Mouse (Mus musculus): ENCODE results near the gene Hba-a2. TPM values are rescaled to one million over a fixed set of nuclear protein-coding genes. Genes with fewer than 3 reads are reported as not detected.

The Hba-a2 gene
- polyA plus RNA-seq, 1 experiment from 2014 or later = 5,155 TPM

GRCm38 (mm10) chr11:32320507-32321195 lies 24.4 kb downstream of the Hba-a2 start:
- WGBS = 61% methylated on average over 11 of the region's 11 CpGs
- H3K27ac ChIP-seq (replicated peaks; ENCODE audit: low read depth, low read length) = no peak overlapping the region

GRCm38 (mm10) chr11:32321196-32321565 lies 24.9 kb downstream of the Hba-a2 start:
- DNase-seq (peak; percentile 61), ATAC-seq (ENCODE audit: low FRiP score, low TSS enrichment) (no peak)
- H3K4me3 ChIP-seq (replicated peaks; ENCODE audit: low read depth, low read length) = no peak overlapping the region
- no peak overlapping the region for H3K9ac ChIP-seq (replicated peaks; ENCODE audit: low read length)
- 37% methylated on average over 8 of the region's 8 CpGs for WGBS
- H3K36me3 ChIP-seq (ENCODE audit: control insufficient read depth, insufficient read depth, low read length) = no peaks in the 10 kb centered on the region
- H3K4me1 ChIP-seq (ENCODE audit: control insufficient read depth, insufficient read depth, low read length) = no peaks in the 10 kb centered on the region
- no peaks in the 10 kb centered on the region for H3K9me3 ChIP-seq (ENCODE audit: control insufficient read depth, low read length)
- no peaks in the 10 kb centered on the region for H3K27me3 ChIP-seq (ENCODE audit: control insufficient read depth, insufficient read depth, low read length)
- H3K4me2 ChIP-seq (ENCODE audit: low read length) = no peak overlapping the region
- H3K27ac ChIP-seq (replicated peaks; ENCODE audit: low read depth, low read length) = no peak overlapping the region

More at GRCm38 (mm10) chr11:32320507-32321195, 24.4 kb downstream of the Hba-a2 start:
- H3K4me3 ChIP-seq (replicated peaks; ENCODE audit: low read depth, low read length) = no peak overlapping the region
- H3K9me3 ChIP-seq (ENCODE audit: control insufficient read depth, low read length) = no peaks in the 10 kb centered on the region
- no peaks in the 10 kb centered on the region for H3K27me3 ChIP-seq (ENCODE audit: control insufficient read depth, insufficient read depth, low read length)
- no peak overlapping the region for H3K4me2 ChIP-seq (ENCODE audit: low read length)
- ATAC-seq (ENCODE audit: low FRiP score, low TSS enrichment) (no peak), DNase-seq (no peak)
- no peak overlapping the region for H3K9ac ChIP-seq (replicated peaks; ENCODE audit: low read length)
- H3K4me1 ChIP-seq (ENCODE audit: control insufficient read depth, insufficient read depth, low read length) = no peaks in the 10 kb centered on the region
- no peaks in the 10 kb centered on the region for H3K36me3 ChIP-seq (ENCODE audit: control insufficient read depth, insufficient read depth, low read length)

- ATAC-seq (ENCODE audit: low FRiP score, low TSS enrichment) (peak; percentile 75; the same call in 1 of the 2 replicates), DNase-seq (peak; percentile 93)
- Histone ChIP-seq H3K27me3 (ENCODE audit: control insufficient read depth, insufficient read depth, low read length) (no peaks in the 10 kb centered on the region), H3K9me3 (ENCODE audit: control insufficient read depth, low read length) (no peaks in the 10 kb centered on the region), H3K4me1 (ENCODE audit: control insufficient read depth, insufficient read depth, low read length) (no peaks in the 10 kb centered on the region), H3K4me2 (ENCODE audit: low read length) (0 out of 2 replicates have a peak overlapping the region, but pooled peaks have one; percentile 18), H3K27ac (replicated peaks; ENCODE audit: low read depth, low read length) (no peak overlapping the region), H3K36me3 (ENCODE audit: control insufficient read depth, insufficient read depth, low read length) (no peaks in the 10 kb centered on the region), H3K9ac (replicated peaks; ENCODE audit: low read length) (no peak overlapping the region), H3K4me3 (replicated peaks; ENCODE audit: low read depth, low read length) (no peak overlapping the region)
- WGBS = 14% methylated on average over 15 of the region's 15 CpGs
These were observed 28.3 kb downstream of the Hba-a2 start for GRCm38 (mm10) chr11:32324609-32325008.

GRCm38 (mm10) chr11:32331075-32331474 lies 34.8 kb downstream of the Hba-a2 start:
- no peak overlapping the region for H3K27ac ChIP-seq (replicated peaks; ENCODE audit: low read depth, low read length)
- no peak overlapping the region for H3K9ac ChIP-seq (replicated peaks; ENCODE audit: low read length)
- ATAC-seq (ENCODE audit: low FRiP score, low TSS enrichment) (no peak), DNase-seq (peak; percentile 39)
- no peak overlapping the region for H3K4me2 ChIP-seq (ENCODE audit: low read length)
- H3K4me1 ChIP-seq (ENCODE audit: control insufficient read depth, insufficient read depth, low read length) = no peaks in the 10 kb centered on the region
- no peaks in the 10 kb centered on the region for H3K27me3 ChIP-seq (ENCODE audit: control insufficient read depth, insufficient read depth, low read length)
- 45% methylated on average over 6 of the region's 6 CpGs for WGBS
- no peaks in the 10 kb centered on the region for H3K36me3 ChIP-seq (ENCODE audit: control insufficient read depth, insufficient read depth, low read length)
- no peaks in the 10 kb centered on the region for H3K9me3 ChIP-seq (ENCODE audit: control insufficient read depth, low read length)
- no peak overlapping the region for H3K4me3 ChIP-seq (replicated peaks; ENCODE audit: low read depth, low read length)

- Histone ChIP-seq H3K27ac (replicated peaks; ENCODE audit: low read depth, low read length) (no peak overlapping the region), H3K4me2 (ENCODE audit: low read length) (no peak overlapping the region), H3K9ac (replicated peaks; ENCODE audit: low read length) (no peak overlapping the region), H3K27me3 (ENCODE audit: control insufficient read depth, insufficient read depth, low read length) (no peaks in the 10 kb centered on the region), H3K4me1 (ENCODE audit: control insufficient read depth, insufficient read depth, low read length) (no peaks in the 10 kb centered on the region), H3K4me3 (replicated peaks; ENCODE audit: low read depth, low read length) (no peak overlapping the region), H3K36me3 (ENCODE audit: control insufficient read depth, insufficient read depth, low read length) (no peaks in the 10 kb centered on the region), H3K9me3 (ENCODE audit: control insufficient read depth, low read length) (peaks cover 2% of the 10 kb centered on the region; the same call in 1 of the 2 replicates)
- 72% methylated on average over 5 of the region's 5 CpGs for WGBS
- DNase-seq (peak; percentile 28), ATAC-seq (ENCODE audit: low FRiP score, low TSS enrichment) (no peak)
These were observed 35.6 kb downstream of the Hba-a2 start for GRCm38 (mm10) chr11:32331861-32332260.

- no peak overlapping the region for H3K4me3 ChIP-seq (replicated peaks; ENCODE audit: low read depth, low read length)
- ATAC-seq (ENCODE audit: low FRiP score, low TSS enrichment) (no peak), DNase-seq (no peak)
- 90% methylated on average over 2 of the region's 2 CpGs for WGBS
- no peak overlapping the region for H3K4me2 ChIP-seq (ENCODE audit: low read length)
- no peaks in the 10 kb centered on the region for H3K27me3 ChIP-seq (ENCODE audit: control insufficient read depth, insufficient read depth, low read length)
- no peak overlapping the region for H3K9ac ChIP-seq (replicated peaks; ENCODE audit: low read length)
- H3K4me1 ChIP-seq (ENCODE audit: control insufficient read depth, insufficient read depth, low read length) = no peaks in the 10 kb centered on the region
- no peaks in the 10 kb centered on the region for H3K36me3 ChIP-seq (ENCODE audit: control insufficient read depth, insufficient read depth, low read length)
- H3K27ac ChIP-seq (replicated peaks; ENCODE audit: low read depth, low read length) = no peak overlapping the region
- H3K9me3 ChIP-seq (ENCODE audit: control insufficient read depth, low read length) = peaks cover 6% of the 10 kb centered on the region; the same call in 1 of the 2 replicates
These were observed 36.9 kb downstream of the Hba-a2 start for GRCm38 (mm10) chr11:32333235-32333634.

- H3K4me2 ChIP-seq (ENCODE audit: low read length) = no peak overlapping the region
- no peaks in the 10 kb centered on the region for H3K27me3 ChIP-seq (ENCODE audit: control insufficient read depth, insufficient read depth, low read length)
- no peak overlapping the region for H3K4me3 ChIP-seq (replicated peaks; ENCODE audit: low read depth, low read length)
- no peak for DNase-seq
- WGBS = 87% methylated on average over 6 of the region's 6 CpGs
- peaks cover 6% of the 10 kb centered on the region; the same call in 1 of the 2 replicates for H3K9me3 ChIP-seq (ENCODE audit: control insufficient read depth, low read length)
- ATAC-seq (ENCODE audit: low FRiP score, low TSS enrichment) = no peak
- H3K4me1 ChIP-seq (ENCODE audit: control insufficient read depth, insufficient read depth, low read length) = no peaks in the 10 kb centered on the region
- H3K36me3 ChIP-seq (ENCODE audit: control insufficient read depth, insufficient read depth, low read length) = no peaks in the 10 kb centered on the region
- H3K27ac ChIP-seq (replicated peaks; ENCODE audit: low read depth, low read length) = no peak overlapping the region
- no peak overlapping the region for H3K9ac ChIP-seq (replicated peaks; ENCODE audit: low read length)
These were observed 40.2 kb downstream of the Hba-a2 start for GRCm38 (mm10) chr11:32336435-32336907.

- no peak overlapping the region for H3K9ac ChIP-seq (replicated peaks; ENCODE audit: low read length)
- no peaks in the 10 kb centered on the region for H3K36me3 ChIP-seq (ENCODE audit: control insufficient read depth, insufficient read depth, low read length)
- no peak for ATAC-seq (ENCODE audit: low FRiP score, low TSS enrichment)
- no peak overlapping the region for H3K27ac ChIP-seq (replicated peaks; ENCODE audit: low read depth, low read length)
- no peak overlapping the region for H3K4me3 ChIP-seq (replicated peaks; ENCODE audit: low read depth, low read length)
- H3K4me1 ChIP-seq (ENCODE audit: control insufficient read depth, insufficient read depth, low read length) = no peaks in the 10 kb centered on the region
- DNase-seq = no peak
- H3K4me2 ChIP-seq (ENCODE audit: low read length) = no peak overlapping the region
- H3K9me3 ChIP-seq (ENCODE audit: control insufficient read depth, low read length) = peaks cover 6% of the 10 kb centered on the region; the same call in 1 of the 2 replicates
- no peaks in the 10 kb centered on the region for H3K27me3 ChIP-seq (ENCODE audit: control insufficient read depth, insufficient read depth, low read length)
- WGBS = 83% methylated on average over 2 of the region's 2 CpGs
These were observed 42.8 kb downstream of the Hba-a2 start for GRCm38 (mm10) chr11:32339131-32339531.
